Mouse (Mus musculus) kidney, postnatal 4 days (tissue): ENCODE measurements around the gene Defb10.
A peak's percentile ranks its signal among the peaks of the same experiment; 100 is the strongest.
"Not testable (repeated sequence)": the region's sequence is repeated elsewhere in the genome, so short reads cannot be mapped to it uniquely, and the experiment has no call there.

ENCODE experiments used
- DNase-seq, 2 experiments: peaks; one replicate each; pipeline ENCODE4 v3.0.0; 2021; ENCODE audit warnings: mixed read lengths in 2 of 2

Defb10 gene

DNA sequence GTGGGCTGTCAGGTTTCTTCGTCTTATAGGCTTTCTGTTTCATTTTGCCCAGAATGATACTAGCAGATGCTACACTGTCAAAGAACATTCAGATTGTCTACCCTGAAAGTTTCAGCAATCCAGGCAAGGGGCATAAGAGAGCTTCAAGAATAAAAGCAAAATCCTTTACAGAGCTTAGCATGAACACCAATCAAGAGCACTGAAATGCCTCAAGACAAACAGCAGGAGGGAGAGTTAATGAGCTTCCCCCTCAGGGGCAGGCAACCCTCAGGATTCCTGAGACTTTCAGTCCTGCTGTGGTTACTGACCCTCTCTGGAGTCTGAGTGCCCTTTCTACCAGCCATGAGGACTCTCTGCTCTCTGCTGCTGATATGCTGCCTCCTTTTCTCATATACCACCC lies at the start of gene Defb10:
TSS of gene Defb10 (plus strand) at position 316 of the 400 bp plus-strand sequence.
- DNase-seq: not testable (repeated sequence)

DNA sequence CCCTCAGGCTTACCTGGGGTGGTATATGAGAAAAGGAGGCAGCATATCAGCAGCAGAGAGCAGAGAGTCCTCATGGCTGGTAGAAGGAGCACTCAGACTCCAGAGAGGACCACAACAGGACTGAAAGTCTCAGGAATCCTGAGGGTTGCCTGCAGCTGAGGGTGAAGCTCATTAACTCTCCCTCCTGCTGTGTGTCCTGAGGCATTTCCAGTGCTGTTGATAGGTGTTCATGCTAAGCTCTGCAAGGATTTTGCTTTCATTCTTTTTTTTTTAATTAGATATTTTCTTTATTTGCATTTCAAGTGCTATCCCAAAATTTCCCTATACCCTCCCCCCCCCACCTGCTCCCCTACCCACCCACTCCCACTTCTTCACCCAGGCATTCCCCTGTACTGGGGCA lies 26.6 kb downstream of the Defb10 start, which contains the start of gene Defb9:
TSS of gene Defb9 (minus strand) at position 101 of the 400 bp plus-strand sequence.
- DNase-seq: not testable (repeated sequence)

DNA sequence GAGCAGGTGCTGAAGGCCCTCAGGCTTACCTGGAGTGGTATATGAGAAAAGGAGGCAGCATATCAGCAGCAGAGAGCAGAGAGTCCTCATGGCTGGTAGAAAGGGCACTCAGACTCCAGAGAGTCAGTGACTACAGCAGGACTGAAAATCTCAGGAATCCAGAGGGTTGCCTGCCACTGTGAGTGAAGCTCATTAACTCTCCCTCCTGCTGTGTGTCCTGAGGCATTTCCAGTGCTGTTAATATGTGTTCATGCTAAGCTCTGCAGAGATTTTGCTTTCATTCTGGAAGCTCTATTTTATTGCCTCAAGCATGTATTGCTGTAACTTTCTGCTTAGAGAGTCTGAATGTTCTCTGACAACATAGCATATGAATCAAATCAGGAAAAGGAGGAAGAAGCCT lies 47.6 kb downstream of the Defb10 start, which contains the start of gene Defb11:
TSS of gene Defb11 (minus strand) at position 123 of the 400 bp plus-strand sequence.
- DNase-seq: peak in 1 of 2 experiments; percentile 3
